Mouse (Mus musculus) kidney, embryonic 16.5 days (tissue): Measurements from ENCODE around the gene Pprc1. TPM values are rescaled to one million over a fixed set of nuclear protein-coding genes. Genes with fewer than 3 reads are reported as not detected.

Source experiments
- ATAC-seq: fragments of 200-750 bp; cut with Nextera tagmentation; 2 replicates; pipeline ENCODE4 v1.8.0; 2017; ENCODE audit warnings: moderate TSS enrichment; ENCODE audit not compliant: low FRiP score, low TSS enrichment
- H3K27ac ChIP-seq: fragments of 300-500 bp; sonication (generic); 2 replicates; pipeline ENCODE4 v1.5.1; 2014; ENCODE audit warnings: low read length
- H3K27me3 ChIP-seq: fragments of 300-500 bp; sonication (generic); 2 replicates; pipeline ENCODE4 v1.6.1; 2014; ENCODE audit warnings: low read length, control low read depth, mixed read lengths; ENCODE audit not compliant: insufficient read depth
- H3K36me3 ChIP-seq: fragments of 300-500 bp; sonication (generic); 2 replicates; pipeline ENCODE4 v1.6.1; 2014; ENCODE audit warnings: low read length, control low read depth, mixed read lengths; ENCODE audit not compliant: insufficient read depth
- H3K4me1 ChIP-seq: fragments of 300-500 bp; sonication (generic); 2 replicates; pipeline ENCODE4 v1.6.1; 2014; ENCODE audit warnings: low read length, control low read depth, mixed read lengths; ENCODE audit not compliant: insufficient read depth
- H3K4me2 ChIP-seq: fragments of 300-500 bp; sonication (generic); replicated peaks from 2 replicates; pipeline ENCODE4 v1.6.1; 2014; ENCODE audit warnings: low read depth, low read length
- H3K4me3 ChIP-seq: fragments of 300-500 bp; sonication (generic); 2 replicates; pipeline ENCODE4 v1.5.1; 2014; ENCODE audit warnings: mild to moderate bottlenecking, low read length
- H3K9ac ChIP-seq: fragments of 300-500 bp; sonication (generic); replicated peaks from 2 replicates; pipeline ENCODE4 v1.6.1; 2014; ENCODE audit warnings: low read length
- H3K9me3 ChIP-seq: fragments of 300-500 bp; sonication (generic); 2 replicates; pipeline ENCODE4 v1.6.1; 2016; ENCODE audit warnings: low read length, control low read depth
- WGBS: fragments of 180-500 bp; shearing (Covaris S2); extraction: QIAGEN DNeasy Blood & Tissue Kit; methylation state at CpG from one replicate; pipeline ENCODE4 v1.1.7; 2014; 5-methylcytosine and 5-hydroxymethylcytosine counted together
- polyA plus RNA-seq: library from polyadenylated mRNA; unstranded; fragments of >200 nt; fragmentation: Nextera tagmentation; extraction: Ambion mirVana; gene quantifications from 2 replicates; pipeline ENCODE4 v1.2.1, GENCODE M21; 2015

Pprc1 gene
- polyA plus RNA-seq, 1 experiment from 2014 or later = 34.2 TPM

DNA sequence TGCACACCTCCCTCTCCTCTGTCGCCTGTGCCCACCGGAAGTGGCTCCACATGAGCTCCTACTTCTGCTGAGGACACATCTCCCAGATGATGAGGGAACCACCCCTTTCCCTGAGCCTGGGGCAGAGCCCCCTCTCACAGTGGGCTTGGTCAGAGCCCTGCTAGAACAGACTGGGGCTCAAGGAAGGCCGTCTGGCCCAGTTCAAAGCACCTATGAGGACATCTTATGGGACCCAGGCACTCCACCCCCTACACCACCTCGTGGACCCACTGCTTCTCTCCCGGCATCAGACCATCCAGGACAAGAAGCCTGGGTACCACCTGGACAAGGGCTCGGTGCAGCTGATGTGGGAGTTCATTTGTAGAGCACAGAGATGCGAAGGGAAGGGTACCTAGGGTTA lies 39.0 kb upstream of the Pprc1 start:
- Histone ChIP-seq H3K4me3 (no peak overlapping the region), H3K9me3 (0 out of 2 replicates have a peak, but pooled peaks cover 5% of the 10 kb centered on the region), H3K9ac (no peak overlapping the region), H3K4me1 (peaks cover 13% of the 10 kb centered on the region), H3K4me2 (no peak overlapping the region), H3K27ac (no peak overlapping the region), H3K27me3 (no peaks in the 10 kb centered on the region), H3K36me3 (peaks cover 17% of the 10 kb centered on the region)
- WGBS = 85% methylated on average over 7 of the region's 7 CpGs
- ATAC-seq = no peak

DNA sequence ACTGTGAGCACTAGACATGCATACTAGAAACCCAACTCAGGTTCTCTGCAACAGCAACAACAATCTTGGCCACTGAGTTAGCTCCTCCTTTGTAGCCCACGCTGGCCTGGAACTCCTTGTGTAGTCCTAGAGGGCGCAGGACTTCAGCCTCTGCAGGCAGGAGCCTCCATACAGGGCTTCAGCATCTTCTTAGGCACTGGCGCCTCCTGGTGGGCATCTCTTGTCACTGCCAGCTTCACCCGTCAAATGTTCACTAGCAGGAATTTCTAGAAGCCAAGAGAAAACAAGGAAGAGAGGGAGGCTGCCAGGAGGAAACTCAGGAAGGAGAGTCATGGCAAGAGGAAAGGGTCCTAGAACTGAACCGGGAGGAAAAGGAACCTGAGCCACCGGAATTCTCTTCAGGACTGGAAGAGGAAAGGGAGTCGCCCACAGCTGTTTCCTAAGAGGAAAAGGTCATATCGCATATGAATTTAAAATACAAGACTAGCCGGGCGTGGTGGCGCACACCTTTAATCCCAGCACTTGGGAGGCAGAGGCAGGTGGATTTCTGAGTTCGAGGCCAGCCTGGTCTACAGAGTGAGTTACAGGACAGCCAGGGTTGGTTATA lies 30.0 kb upstream of the Pprc1 start:
- no peaks in the 10 kb centered on the region for H3K27me3 ChIP-seq
- H3K27ac ChIP-seq = no peak overlapping the region
- H3K4me1 ChIP-seq = no peaks in the 10 kb centered on the region
- no peaks in the 10 kb centered on the region for H3K9me3 ChIP-seq
- H3K36me3 ChIP-seq = no peaks in the 10 kb centered on the region
- ATAC-seq = peak; percentile 92
- no peak overlapping the region for H3K9ac ChIP-seq
- no peak overlapping the region for H3K4me3 ChIP-seq
- no peak overlapping the region for H3K4me2 ChIP-seq
- 34% methylated on average over 12 of the region's 12 CpGs for whole genome bisulfite sequencing

DNA sequence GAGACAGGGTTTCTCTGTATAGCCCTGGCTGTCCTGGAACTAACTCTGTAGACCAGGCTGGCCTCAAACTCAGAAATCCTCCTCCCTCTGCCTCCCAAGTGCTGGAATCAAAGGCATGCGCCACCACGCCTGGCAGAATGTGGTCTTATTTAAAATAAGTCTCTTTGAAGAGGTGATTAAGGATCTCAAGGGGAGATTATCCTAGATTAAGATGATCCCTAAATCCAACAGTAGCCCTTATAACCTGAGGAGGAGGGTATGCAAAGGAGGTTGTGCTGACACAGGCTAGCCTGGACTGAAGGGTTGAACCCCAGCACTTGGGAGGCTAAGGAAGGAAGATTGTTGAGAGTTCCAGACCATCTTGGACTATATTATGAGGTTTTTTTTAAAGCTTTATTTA lies 28.7 kb upstream of the Pprc1 start:
- 89% methylated on average over 2 of the region's 2 CpGs for WGBS
- no peaks in the 10 kb centered on the region for H3K9me3 ChIP-seq
- no peak overlapping the region for H3K4me3 ChIP-seq
- no peak overlapping the region for H3K9ac ChIP-seq
- H3K36me3 ChIP-seq = no peaks in the 10 kb centered on the region
- H3K27ac ChIP-seq = no peak overlapping the region
- no peak overlapping the region for H3K4me2 ChIP-seq
- H3K27me3 ChIP-seq = no peaks in the 10 kb centered on the region
- no peak for ATAC-seq
- H3K4me1 ChIP-seq = no peaks in the 10 kb centered on the region

DNA sequence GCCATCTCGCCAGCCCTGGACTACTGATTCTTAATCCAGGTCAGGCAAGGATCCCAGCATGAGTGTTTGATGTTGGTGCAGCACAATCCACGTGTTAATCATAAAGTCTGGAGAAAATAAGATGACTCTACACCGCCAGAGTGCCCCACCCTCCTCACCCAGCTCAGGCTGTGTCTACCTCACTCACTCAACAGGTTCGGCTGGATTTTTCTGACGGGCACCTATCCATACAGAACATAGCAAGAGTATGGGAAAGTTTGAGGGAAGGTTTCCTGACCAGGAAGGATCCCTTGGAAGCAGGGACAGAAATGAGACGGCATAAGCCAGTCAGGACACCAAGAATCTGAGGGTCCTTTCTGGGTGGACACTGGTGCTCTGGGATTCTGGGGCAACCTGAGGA lies 19.7 kb upstream of the Pprc1 start:
- no peak for ATAC-seq
- Histone ChIP-seq H3K4me3 (no peak overlapping the region), H3K4me1 (no peaks in the 10 kb centered on the region), H3K9ac (no peak overlapping the region), H3K27me3 (no peaks in the 10 kb centered on the region), H3K27ac (0 out of 2 replicates have a peak overlapping the region, but pooled peaks have one; percentile 28), H3K9me3 (0 out of 2 replicates have a peak, but pooled peaks cover 7% of the 10 kb centered on the region), H3K36me3 (peaks cover 5% of the 10 kb centered on the region; the same call in 1 of the 2 replicates), H3K4me2 (no peak overlapping the region)
- 74% methylated on average over 6 of the region's 6 CpGs for WGBS

DNA sequence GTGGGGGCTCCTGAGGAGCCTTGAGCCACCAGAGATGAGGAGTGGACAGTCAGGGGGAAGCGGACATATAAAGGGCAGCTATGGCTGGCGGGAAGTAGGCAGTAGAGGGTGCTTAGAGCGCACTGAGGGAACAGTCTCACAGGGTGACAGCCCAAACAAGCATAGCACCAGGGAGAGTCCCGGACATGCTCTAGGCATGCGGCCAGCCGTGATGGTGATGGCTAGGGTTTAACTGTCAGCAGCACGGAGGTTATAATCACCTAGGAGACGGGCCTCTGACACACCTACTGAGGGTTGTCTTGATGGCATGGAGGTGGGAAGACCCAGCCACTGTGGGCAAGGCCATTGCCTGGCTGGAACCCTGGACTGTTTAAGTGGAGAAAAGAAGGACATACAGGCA lies 18.1 kb upstream of the Pprc1 start:
- Histone ChIP-seq H3K36me3 (peaks cover 17% of the 10 kb centered on the region), H3K4me1 (no peaks in the 10 kb centered on the region), H3K9me3 (0 out of 2 replicates have a peak, but pooled peaks cover 7% of the 10 kb centered on the region), H3K4me3 (no peak overlapping the region), H3K4me2 (no peak overlapping the region), H3K27me3 (no peaks in the 10 kb centered on the region), H3K27ac (no peak overlapping the region), H3K9ac (no peak overlapping the region)
- ATAC-seq = 0 out of 2 replicates have a peak, but pooled peaks have one; percentile 28
- WGBS = 49% methylated on average over 8 of the region's 8 CpGs

DNA sequence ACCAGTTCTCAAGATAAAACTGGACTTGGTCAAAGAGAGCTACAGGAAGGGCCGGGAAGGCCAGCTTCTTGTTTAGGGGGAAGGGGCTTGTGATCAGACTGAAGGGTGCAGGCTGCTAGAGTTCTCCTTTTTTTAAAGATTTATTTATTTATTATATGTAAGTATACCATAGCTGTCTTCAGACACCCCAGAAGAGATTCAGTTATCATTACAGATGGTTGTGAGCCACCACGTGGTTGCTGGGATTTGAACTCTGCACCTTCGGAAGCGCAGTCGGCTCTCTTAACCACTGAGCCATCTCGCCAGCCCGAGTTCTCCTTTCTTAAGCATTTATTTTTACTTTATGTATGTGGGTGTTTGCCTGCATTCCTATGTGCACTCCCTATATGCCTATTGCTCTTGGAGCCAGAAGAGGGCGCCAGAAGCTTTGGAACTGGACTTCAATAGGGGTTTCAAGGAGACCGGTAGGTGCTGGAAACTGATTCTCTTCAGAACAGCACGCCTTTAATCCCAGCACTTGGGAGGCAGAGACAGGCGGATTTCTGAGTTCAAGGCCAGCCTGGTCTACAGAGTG lies 15.9 kb upstream of the Pprc1 start:
- no peak for ATAC-seq
- Histone ChIP-seq H3K4me1 (no peaks in the 10 kb centered on the region), H3K9me3 (0 out of 2 replicates have a peak, but pooled peaks cover 7% of the 10 kb centered on the region), H3K9ac (no peak overlapping the region), H3K27ac (no peak overlapping the region), H3K27me3 (no peaks in the 10 kb centered on the region), H3K4me3 (no peak overlapping the region), H3K36me3 (peaks cover 39% of the 10 kb centered on the region), H3K4me2 (no peak overlapping the region)
- WGBS = 78% methylated on average over 11 of the region's 11 CpGs

DNA sequence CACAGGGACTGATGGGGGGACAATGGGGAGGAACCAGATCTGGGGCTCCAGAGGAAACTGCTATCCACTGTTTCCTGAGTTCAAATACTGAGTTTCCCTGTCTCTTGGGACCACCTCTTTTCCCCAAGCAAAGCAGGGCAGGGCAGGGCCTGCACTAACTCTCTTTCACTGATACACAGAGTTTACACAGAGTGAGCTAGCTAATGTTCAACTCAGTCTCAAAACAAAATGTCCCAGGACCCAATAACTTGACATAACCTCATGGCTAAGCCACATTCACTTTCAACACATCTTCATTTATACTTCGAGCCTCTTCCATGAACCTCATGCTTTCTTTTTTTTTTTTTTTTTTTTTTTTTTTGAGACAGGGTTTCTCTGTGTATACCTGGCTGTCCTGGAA lies 15.0 kb upstream of the Pprc1 start:
- WGBS = 89% methylated on average over 1 of the region's 1 CpGs
- no peak overlapping the region for H3K4me3 ChIP-seq
- H3K27ac ChIP-seq = no peak overlapping the region
- H3K4me1 ChIP-seq = no peaks in the 10 kb centered on the region
- no peak overlapping the region for H3K9ac ChIP-seq
- H3K9me3 ChIP-seq = 0 out of 2 replicates have a peak, but pooled peaks cover 7% of the 10 kb centered on the region
- H3K4me2 ChIP-seq = no peak overlapping the region
- peaks cover 48% of the 10 kb centered on the region for H3K36me3 ChIP-seq
- no peak for ATAC-seq
- no peaks in the 10 kb centered on the region for H3K27me3 ChIP-seq

DNA sequence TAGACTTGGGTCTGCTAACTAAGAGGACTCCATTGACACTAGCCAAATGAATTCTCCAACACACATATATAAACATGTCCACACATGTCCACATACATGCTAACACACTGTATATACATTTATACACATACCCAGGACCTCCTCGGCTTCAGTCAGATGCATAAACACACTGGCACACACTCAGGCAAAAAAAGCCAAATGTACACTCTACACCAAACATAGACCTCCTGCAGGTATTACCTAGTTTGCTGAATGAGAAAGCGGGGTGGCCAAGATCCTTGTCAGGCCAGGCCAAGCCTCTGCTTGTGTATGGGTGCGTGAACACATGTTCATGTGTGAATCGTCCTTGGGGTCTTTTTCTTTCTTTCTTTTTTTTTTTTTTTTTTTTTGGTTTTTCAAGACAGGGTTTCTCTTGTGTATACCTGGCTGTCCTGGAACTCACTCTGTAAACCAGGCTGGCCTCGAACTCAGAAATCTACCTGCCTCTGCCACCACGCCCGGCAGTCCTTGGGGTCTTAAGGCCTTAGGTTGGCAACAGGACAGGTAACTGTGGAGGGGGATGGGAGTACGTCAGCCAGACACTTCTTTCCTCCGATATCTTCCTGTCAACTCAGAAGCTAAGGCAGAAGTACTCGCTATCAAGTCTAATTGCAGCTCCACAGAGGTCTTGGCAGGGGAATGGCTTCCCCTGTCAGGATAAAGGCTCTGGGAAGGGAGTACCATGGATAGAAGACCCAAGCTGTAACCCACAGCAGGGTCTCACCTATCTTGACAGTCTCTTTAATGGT lies 14.3 kb upstream of the Pprc1 start:
- 0 out of 2 replicates have a peak, but pooled peaks cover 7% of the 10 kb centered on the region for H3K9me3 ChIP-seq
- H3K27me3 ChIP-seq = no peaks in the 10 kb centered on the region
- H3K9ac ChIP-seq = no peak overlapping the region
- no peaks in the 10 kb centered on the region for H3K4me1 ChIP-seq
- H3K36me3 ChIP-seq = peaks cover 55% of the 10 kb centered on the region
- H3K4me2 ChIP-seq = no peak overlapping the region
- ATAC-seq = no peak
- H3K4me3 ChIP-seq = no peak overlapping the region
- no peak overlapping the region for H3K27ac ChIP-seq
- WGBS = 94% methylated on average over 10 of the region's 10 CpGs

DNA sequence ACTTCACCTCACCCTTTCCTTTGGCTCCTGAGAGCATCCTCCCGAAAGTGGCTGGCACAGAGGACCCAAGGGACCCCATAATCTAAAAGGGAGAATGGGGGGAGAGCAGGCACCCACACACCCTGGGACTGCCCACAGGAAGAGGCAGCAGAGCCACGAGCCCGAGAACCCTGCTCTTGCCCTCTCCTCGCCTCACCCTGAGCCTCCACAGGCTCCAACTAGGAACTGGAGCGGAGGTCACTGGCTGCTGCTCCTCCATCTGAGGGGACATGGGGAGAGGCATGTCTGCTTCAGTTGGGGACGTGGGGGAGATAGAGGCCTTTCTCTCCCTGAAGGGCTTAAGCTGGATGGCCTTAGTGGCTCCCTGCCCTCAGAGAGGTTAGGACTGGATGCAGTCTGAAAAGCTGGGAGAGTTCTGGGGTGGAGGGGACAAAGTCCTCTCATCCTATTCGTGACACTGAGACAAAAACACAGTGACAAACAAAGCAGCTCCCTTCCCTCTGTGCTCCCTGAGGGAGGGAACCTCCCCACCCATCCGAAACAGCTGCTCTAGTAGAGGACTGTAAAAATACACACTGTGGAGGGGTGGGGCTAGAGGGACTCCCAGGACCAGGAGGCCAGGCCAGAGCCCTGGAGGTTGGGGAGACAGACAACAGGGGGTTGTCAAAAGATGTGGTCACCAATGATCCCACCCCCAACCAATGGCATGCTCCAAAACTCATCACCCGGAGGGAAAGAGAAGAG lies 12.8 kb upstream of the Pprc1 start:
- Histone ChIP-seq H3K4me3 (no peak overlapping the region), H3K4me2 (no peak overlapping the region), H3K36me3 (peaks cover 69% of the 10 kb centered on the region), H3K27ac (no peak overlapping the region), H3K4me1 (peaks cover 6% of the 10 kb centered on the region; the same call in 1 of the 2 replicates), H3K27me3 (no peaks in the 10 kb centered on the region), H3K9ac (no peak overlapping the region), H3K9me3 (0 out of 2 replicates have a peak, but pooled peaks cover 7% of the 10 kb centered on the region)
- 77% methylated on average over 9 of the region's 9 CpGs for WGBS
- peak; percentile 36; the same call in 1 of the 2 replicates for ATAC-seq
